Mouse (Mus musculus): Measurements from ENCODE around the gene Pkd1. TPM values are rescaled to one million over a fixed set of nuclear protein-coding genes. Genes with fewer than 3 reads are reported as not detected.
A peak's percentile ranks its signal among the peaks of the same experiment; 100 is the strongest.

Gene Pkd1
- total and polyA plus RNA-seq, 3 experiments = 5.0 to 28.0 (median 5.8) TPM

- no peaks in the 10 kb centered on the region for H3K9me3 ChIP-seq (replicated peaks)
- DNase-seq (ENCODE audit: low spot score) = peak; percentile 95
- H3K4me1 ChIP-seq (ENCODE audit: insufficient read depth, low read depth, low read length) = peaks cover 31% of the 10 kb centered on the region
- ATAC-seq (ENCODE audit: extremely low read depth, insufficient number of reproducible peaks, low FRiP score, poor library complexity, severe bottlenecking) = peak; percentile 88
- TF ChIP-seq GATA2 (IDR thresholded peaks at IDR 0.05; ENCODE audit: borderline replicate concordance, low read depth, low read length) = no peak
- no peak for TF ChIP-seq GATA1 (IDR thresholded peaks at IDR 0.05; ENCODE audit: borderline replicate concordance, low read length)
- no peak for TF ChIP-seq POLR2AphosphoS5 (IDR thresholded peaks at IDR 0.05; ENCODE audit: insufficient replicate concordance, low read depth, low read length)
- no peak for TF ChIP-seq CTCF (IDR thresholded peaks at IDR 0.05; ENCODE audit: low read depth, low read length)
- TF ChIP-seq TAL1 (conservative IDR thresholded peaks at IDR 0.05; ENCODE audit: low read depth, low read length) = no peak
- peaks cover 93% of the 10 kb centered on the region for H3K36me3 ChIP-seq (replicated peaks)
- H3K27me3 ChIP-seq (ENCODE audit: insufficient read depth, low read length) = no peaks in the 10 kb centered on the region
- H3K4me3 ChIP-seq (ENCODE audit: low read depth, low read length) = peak overlapping the region; percentile 52; the same call in 1 of the 2 replicates
Observed at GRCm38 (mm10) chr17:24617561-24618194, 68.0 kb downstream of the Pkd1 start.

- no peak for TF ChIP-seq GATA2 (IDR thresholded peaks at IDR 0.05; ENCODE audit: borderline replicate concordance, low read depth, low read length)
- TF ChIP-seq GATA1 (IDR thresholded peaks at IDR 0.05; ENCODE audit: borderline replicate concordance, low read length) = no peak
- no peak for TF ChIP-seq CTCF (IDR thresholded peaks at IDR 0.05; ENCODE audit: low read depth, low read length)
- no peak for TF ChIP-seq TAL1 (conservative IDR thresholded peaks at IDR 0.05; ENCODE audit: low read depth, low read length)
- no peak for TF ChIP-seq POLR2AphosphoS5 (IDR thresholded peaks at IDR 0.05; ENCODE audit: insufficient replicate concordance, low read depth, low read length)
- Histone ChIP-seq H3K4me3 (ENCODE audit: low read depth, low read length) (no peak overlapping the region), H3K36me3 (replicated peaks) (peaks cover 97% of the 10 kb centered on the region)
Observed at GRCm38 (mm10) chr17:24625472-24625871, 75.8 kb downstream of the Pkd1 start.

GRCm38 (mm10) chr17:24628646-24629045 lies 79.0 kb downstream of the Pkd1 start:
- peaks cover 44% of the 10 kb centered on the region for H3K4me1 ChIP-seq (ENCODE audit: insufficient read depth, low read depth, low read length)
- TF ChIP-seq POLR2AphosphoS5 (IDR thresholded peaks at IDR 0.05; ENCODE audit: insufficient replicate concordance, low read depth, low read length) (no peak), CTCF (IDR thresholded peaks at IDR 0.05; ENCODE audit: low read depth, low read length) (peak; percentile 98)
- H3K9me3 ChIP-seq (replicated peaks) = no peaks in the 10 kb centered on the region
- H3K4me3 ChIP-seq (ENCODE audit: low read depth, low read length) = no peak overlapping the region
- H3K36me3 ChIP-seq (replicated peaks) = peaks cover 77% of the 10 kb centered on the region
- no peaks in the 10 kb centered on the region for H3K27me3 ChIP-seq (ENCODE audit: insufficient read depth, low read length)
- DNase-seq (ENCODE audit: low spot score) = peak; percentile 69
- no peak for ATAC-seq (ENCODE audit: extremely low read depth, insufficient number of reproducible peaks, low FRiP score, poor library complexity, severe bottlenecking)

More at GRCm38 (mm10) chr17:24625472-24625871, 75.8 kb downstream of the Pkd1 start:
- ATAC-seq (ENCODE audit: extremely low read depth, insufficient number of reproducible peaks, low FRiP score, poor library complexity, severe bottlenecking) (no peak), DNase-seq (ENCODE audit: low spot score) (no peak)
- no peaks in the 10 kb centered on the region for H3K9me3 ChIP-seq (replicated peaks)
- no peaks in the 10 kb centered on the region for H3K27me3 ChIP-seq (ENCODE audit: insufficient read depth, low read length)
- H3K4me1 ChIP-seq (ENCODE audit: insufficient read depth, low read depth, low read length) = peaks cover 17% of the 10 kb centered on the region

- Histone ChIP-seq H3K4me1 (ENCODE audit: insufficient read depth, low read depth, low read length) (peaks cover 48% of the 10 kb centered on the region), H3K36me3 (replicated peaks) (peaks cover 76% of the 10 kb centered on the region), H3K4me3 (ENCODE audit: low read depth, low read length) (no peak overlapping the region), H3K27me3 (ENCODE audit: insufficient read depth, low read length) (no peaks in the 10 kb centered on the region), H3K9me3 (replicated peaks) (no peaks in the 10 kb centered on the region)
- TF ChIP-seq GATA2 (IDR thresholded peaks at IDR 0.05; ENCODE audit: borderline replicate concordance, low read depth, low read length) = no peak
- no peak for TF ChIP-seq TAL1 (conservative IDR thresholded peaks at IDR 0.05; ENCODE audit: low read depth, low read length)
- TF ChIP-seq POLR2AphosphoS5 (IDR thresholded peaks at IDR 0.05; ENCODE audit: insufficient replicate concordance, low read depth, low read length) = no peak
- ATAC-seq (ENCODE audit: extremely low read depth, insufficient number of reproducible peaks, low FRiP score, poor library complexity, severe bottlenecking) (no peak), DNase-seq (ENCODE audit: low spot score) (no peak)
Observed at GRCm38 (mm10) chr17:24630072-24630471, 80.4 kb downstream of the Pkd1 start.

GRCm38 (mm10) chr17:24632167-24632812 lies 82.7 kb downstream of the Pkd1 start, which contains the start of the genes Tsc2 and Nthl1:
TSS of gene Tsc2 (minus strand) at chr17:24632630.
TSS of gene Nthl1 (plus strand) at chr17:24632680.
- TF ChIP-seq TAL1 (conservative IDR thresholded peaks at IDR 0.05; ENCODE audit: low read depth, low read length) (no peak), POLR2AphosphoS5 (IDR thresholded peaks at IDR 0.05; ENCODE audit: insufficient replicate concordance, low read depth, low read length) (no peak), GATA1 (IDR thresholded peaks at IDR 0.05; ENCODE audit: borderline replicate concordance, low read length) (no peak), GATA2 (IDR thresholded peaks at IDR 0.05; ENCODE audit: borderline replicate concordance, low read depth, low read length) (no peak), CTCF (IDR thresholded peaks at IDR 0.05; ENCODE audit: low read depth, low read length) (no peak)
- DNase-seq (ENCODE audit: low spot score) (peak; percentile 94), ATAC-seq (ENCODE audit: extremely low read depth, insufficient number of reproducible peaks, low FRiP score, poor library complexity, severe bottlenecking) (peak; percentile 86)
- Histone ChIP-seq H3K9me3 (replicated peaks) (no peaks in the 10 kb centered on the region), H3K36me3 (replicated peaks) (peaks cover 72% of the 10 kb centered on the region), H3K4me1 (ENCODE audit: insufficient read depth, low read depth, low read length) (peaks cover 51% of the 10 kb centered on the region), H3K27me3 (ENCODE audit: insufficient read depth, low read length) (no peaks in the 10 kb centered on the region), H3K4me3 (ENCODE audit: low read depth, low read length) (peak within 1 kb of the TSS; percentile 83)

- ATAC-seq (ENCODE audit: extremely low read depth, insufficient number of reproducible peaks, low FRiP score, poor library complexity, severe bottlenecking) (no peak), DNase-seq (ENCODE audit: low spot score) (peak; percentile 18)
- no peak for TF ChIP-seq CTCF (IDR thresholded peaks at IDR 0.05; ENCODE audit: low read depth, low read length)
- TF ChIP-seq GATA1 (IDR thresholded peaks at IDR 0.05; ENCODE audit: borderline replicate concordance, low read length) = no peak
- no peak for TF ChIP-seq TAL1 (conservative IDR thresholded peaks at IDR 0.05; ENCODE audit: low read depth, low read length)
- no peak for TF ChIP-seq GATA2 (IDR thresholded peaks at IDR 0.05; ENCODE audit: borderline replicate concordance, low read depth, low read length)
- no peak for TF ChIP-seq POLR2AphosphoS5 (IDR thresholded peaks at IDR 0.05; ENCODE audit: insufficient replicate concordance, low read depth, low read length)
- Histone ChIP-seq H3K36me3 (replicated peaks) (peaks cover 69% of the 10 kb centered on the region), H3K27me3 (ENCODE audit: insufficient read depth, low read length) (no peaks in the 10 kb centered on the region), H3K4me3 (ENCODE audit: low read depth, low read length) (peak overlapping the region; percentile 83), H3K4me1 (ENCODE audit: insufficient read depth, low read depth, low read length) (peaks cover 51% of the 10 kb centered on the region), H3K9me3 (replicated peaks) (no peaks in the 10 kb centered on the region)
Observed at GRCm38 (mm10) chr17:24632813-24633449, 83.3 kb downstream of the Pkd1 start.

Data from G1E (cell line).